Mouse (Mus musculus) lung, postnatal 0 days (tissue): Measurements from ENCODE around the gene Gak.

ENCODE experiments used
- CTCF ChIP-seq: IDR thresholded peaks from 2 replicates; pipeline ENCODE4 v1.5.1; 2016; ENCODE audit warnings: antibody characterized with exemption, mild to moderate bottlenecking
- EP300 ChIP-seq: IDR thresholded peaks from 2 replicates; pipeline ENCODE4 v1.6.1; 2016; ENCODE audit warnings: antibody characterized with exemption, mild to moderate bottlenecking, control low read depth

DNA sequence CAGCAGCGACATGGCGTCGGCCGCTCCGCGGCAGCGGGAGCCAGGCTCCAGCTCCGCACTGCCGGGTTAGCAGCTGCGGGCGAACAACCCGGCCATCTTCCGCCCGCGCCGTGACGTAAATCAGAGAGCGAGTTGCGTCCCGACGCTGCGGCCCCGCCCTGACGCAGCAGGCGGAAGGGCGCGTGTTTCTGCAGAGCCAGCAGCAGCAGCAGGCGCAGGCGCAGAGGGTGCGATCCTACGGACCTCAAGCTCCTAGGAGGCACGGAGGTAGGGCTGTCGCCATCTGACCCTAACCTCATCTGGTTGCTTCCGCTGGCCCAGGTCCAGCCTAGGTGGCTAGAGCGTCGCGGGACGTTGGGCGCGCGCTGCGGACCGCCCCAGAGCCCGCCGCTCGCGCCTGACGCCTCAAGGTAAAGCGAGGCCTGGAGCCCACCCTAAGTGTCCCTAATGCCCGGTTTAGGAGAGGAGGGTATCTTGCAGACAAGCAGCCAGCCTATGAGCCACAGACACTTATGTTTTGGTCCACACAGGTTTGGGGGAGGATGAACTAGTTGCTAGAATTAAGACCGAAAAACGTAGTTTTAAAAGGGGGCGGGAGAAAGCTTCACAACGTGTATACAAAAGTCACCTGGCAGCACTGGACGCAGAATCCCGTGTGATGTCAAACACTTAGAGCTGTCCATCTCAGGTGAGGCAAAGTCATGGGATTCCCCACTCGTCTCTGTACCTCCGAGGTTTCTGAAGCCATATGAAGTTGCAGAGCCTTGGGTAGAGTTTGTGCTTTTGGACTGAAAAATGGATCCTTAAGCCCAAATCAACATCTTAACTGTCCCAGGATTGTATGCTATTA, at the start of gene Gak, which contains the start of gene Tmem175:
- no peak for TF ChIP-seq CTCF
- no peak for TF ChIP-seq EP300
